Mouse (Mus musculus) erythroblast, embryonic 14.5 days (primary cell): ENCODE data around the gene Ms4a15.

Experiments used
- GATA1 ChIP-seq: IDR thresholded peaks from 2 replicates; pipeline ENCODE4 v1.6.1; 2012; ENCODE audit warnings: low read length, inconsistent platforms, mixed read lengths
- TAL1 ChIP-seq: IDR thresholded peaks from 3 replicates; pipeline ENCODE4 v1.6.1; 2012; ENCODE audit warnings: low read length, inconsistent platforms, mixed read lengths

DNA sequence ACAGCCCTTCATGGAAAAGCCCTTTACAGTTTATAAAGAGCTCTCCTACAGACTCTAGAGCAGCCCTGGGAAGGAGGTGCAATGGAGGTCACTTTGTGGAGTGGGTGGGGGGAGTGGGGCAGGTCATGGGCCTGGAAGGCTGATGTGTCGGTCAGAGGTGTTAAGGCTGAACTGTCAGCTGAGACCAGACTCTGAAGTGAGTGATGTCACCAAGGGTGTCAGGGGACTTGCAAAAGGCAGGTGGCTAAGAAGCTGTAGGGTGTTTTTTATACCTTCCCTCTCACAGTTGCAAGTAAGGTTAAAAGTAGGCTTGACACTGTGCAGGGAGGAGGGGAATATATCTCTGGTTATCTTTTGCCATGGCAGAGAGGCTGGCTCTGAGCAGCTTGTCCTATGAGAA lies 2.3 kb downstream of the Ms4a15 start:
- TF ChIP-seq TAL1 (no peak), GATA1 (no peak)
